Mouse (Mus musculus): ENCODE measurements around the gene Brinp2. TPM values are rescaled to one million over a fixed set of nuclear protein-coding genes. Genes with fewer than 3 reads are reported as not detected.

Gene Brinp2
- polyA plus RNA-seq, 1 experiment from 2014 or later = 2.4 TPM

DNA sequence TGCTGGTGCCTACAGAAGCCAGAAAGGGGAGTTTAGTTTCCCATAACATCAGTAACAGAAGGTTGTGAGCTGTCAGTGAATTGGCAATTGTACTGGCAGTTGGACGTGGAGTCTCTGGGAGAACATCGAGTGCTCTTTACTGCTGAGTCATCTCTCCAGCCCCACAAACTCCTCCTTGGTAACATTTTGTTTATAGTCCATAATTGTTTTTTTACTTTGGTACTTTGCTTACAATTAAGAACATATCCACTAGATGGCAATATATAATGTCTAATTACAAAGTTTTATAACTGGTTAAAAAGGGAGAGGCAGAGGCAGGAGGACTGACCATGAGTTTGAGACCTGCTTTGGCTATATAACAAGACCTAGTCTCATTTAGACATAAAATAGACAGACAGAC lies 148.5 kb downstream of the Brinp2 start:
- H3K27me3 ChIP-seq (ENCODE audit: poor library complexity, severe bottlenecking) = no peaks in the 10 kb centered on the region
- H3K4me1 ChIP-seq = peaks cover 9% of the 10 kb centered on the region
- H3K27ac ChIP-seq = no peak overlapping the region
- DNase-seq (ENCODE audit: extremely low spot score, low spot score) = no peak
- no peaks in the 10 kb centered on the region for H3K9me3 ChIP-seq
- H3K36me3 ChIP-seq (replicated peaks) = no peaks in the 10 kb centered on the region
- 87% methylated on average over 2 of the region's 2 CpGs for WGBS
- no peak overlapping the region for H3K4me3 ChIP-seq

GRCm38 (mm10) chr1:158202932-158203331 lies 153.2 kb downstream of the Brinp2 start:
- WGBS = 53% methylated on average over 2 of the region's 2 CpGs

More at GRCm38 (mm10) chr1:158202932-158203331, 153.2 kb downstream of the Brinp2 start:
- no peaks in the 10 kb centered on the region for H3K36me3 ChIP-seq (replicated peaks)
- H3K27ac ChIP-seq = no peak overlapping the region
- no peaks in the 10 kb centered on the region for H3K27me3 ChIP-seq (ENCODE audit: poor library complexity, severe bottlenecking)
- H3K4me3 ChIP-seq = no peak overlapping the region
- no peak for DNase-seq (ENCODE audit: extremely low spot score, low spot score)
- H3K9me3 ChIP-seq = no peaks in the 10 kb centered on the region
- peaks cover 5% of the 10 kb centered on the region for H3K4me1 ChIP-seq

Other genes starting within 250 kb of the Brinp2 start
- gene Astn1, start 5.9 kb upstream of the Brinp2 start, polyA plus RNA-seq (2016; fragmentation: Nextera tagmentation; extraction: Ambion mirVana) = 7.7 and 8.2 TPM in 2 replicates